Mouse (Mus musculus) liver, embryonic 18 days (tissue): ENCODE measurements around the gene Gm47289. TPM values are rescaled to one million over a fixed set of nuclear protein-coding genes. Genes with fewer than 3 reads are reported as not detected.

Experiments
- polyA plus RNA-seq: library from polyadenylated mRNA; depleted of rRNA; stranded (reverse); fragments of >200 nt; gene quantifications from 2 replicates; pipeline ENCODE4 v1.2.3, GENCODE M21; 2012; rRNA removed

The Gm47289 gene
- 0.01 TPM in 1 of 2 replicates, not detected in the other for polyA plus RNA-seq

GRCm38 (mm10) chr9:119158861-119159260, at the start of gene Gm47289:
Gene Gm47289, plus strand, starts transcription at chr9:119159161.

GRCm38 (mm10) chr9:119156278-119157201, 2.4 kb upstream of the Gm47289 start, which contains the start of gene Acaa1b:
Gene Acaa1b, minus strand, starts transcription at chr9:119157093.

GRCm38 (mm10) chr9:119208998-119209397, 50.0 kb downstream of the Gm47289 start, which contains the start of gene Slc22a13:
Gene Slc22a13, minus strand, starts transcription at chr9:119209098.

Other genes starting within 250 kb of the Gm47289 start
- 4.5 and 5.6 TPM in 2 replicates for gene Ctdspl, start 232.7 kb upstream of the Gm47289 start, polyA plus RNA-seq
- 17.7 and 19.6 TPM in 2 replicates for gene Vill, start 106.4 kb upstream of the Gm47289 start, polyA plus RNA-seq
- 1.1 and 1.4 TPM in 2 replicates for gene Plcd1, start 65.7 kb upstream of the Gm47289 start, polyA plus RNA-seq
- gene Dlec1, start 56.7 kb upstream of the Gm47289 start, polyA plus RNA-seq = 0.09 and 0.12 TPM in 2 replicates
- gene Acaa1b, start 2.1 kb upstream of the Gm47289 start, polyA plus RNA-seq = 105 and 216 TPM in 2 replicates
- gene Slc22a13, start 49.9 kb downstream of the Gm47289 start, polyA plus RNA-seq = 0.01 and 0.02 TPM in 2 replicates
- 10.5 and 13.1 TPM in 2 replicates for gene Oxsr1, start 163.3 kb downstream of the Gm47289 start, polyA plus RNA-seq
- gene Acaa1a, start 180.5 kb downstream of the Gm47289 start, polyA plus RNA-seq = 63.3 and 66.0 TPM in 2 replicates
- gene Myd88, start 182.2 kb downstream of the Gm47289 start, polyA plus RNA-seq = 8.9 and 9.4 TPM in 2 replicates
- gene Xylb, start 198.2 kb downstream of the Gm47289 start, polyA plus RNA-seq = 8.2 and 8.6 TPM in 2 replicates
- 0.02 TPM in 2 replicates for gene Slc22a14, start 206.4 kb downstream of the Gm47289 start, polyA plus RNA-seq
- gene Acvr2b, start 243.0 kb downstream of the Gm47289 start, polyA plus RNA-seq = 0.91 and 1.5 TPM in 2 replicates